ENCODE assay signal across 13 mouse cellular contexts in the genomic region with DNA sequence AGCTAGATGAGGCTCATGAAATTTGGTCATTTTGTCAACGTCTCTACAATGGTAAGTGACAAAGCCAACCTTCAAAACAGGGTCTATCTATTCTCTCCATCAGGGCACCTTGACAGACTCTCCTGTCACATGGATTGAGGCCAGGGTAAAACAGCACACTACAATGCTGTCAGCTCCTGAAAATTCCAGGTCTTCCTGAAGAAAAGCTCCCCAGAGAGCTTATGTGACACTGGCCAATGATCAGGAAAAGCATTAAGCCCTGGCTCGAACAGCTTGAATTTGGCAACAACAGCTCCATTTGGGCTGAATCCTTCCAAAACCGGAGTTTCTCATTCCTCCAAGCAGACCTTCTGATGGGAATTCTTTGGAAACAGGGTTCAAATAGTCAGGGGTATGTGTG. TPM values are rescaled to one million over a fixed set of nuclear protein-coding genes. Genes with fewer than 3 reads are reported as not detected.
"Had no signal": no experiment of that assay in that cellular context is flagged by ENCODE, and none has a peak within 500 bp of the region (broad histone marks: within the 10 kb centered on the region; RNA-seq: fewer than 3 reads in every experiment).

No protein-coding gene starts in this region.

- H3K27ac ChIP-seq: kidney, embryonic 15.5 days; limb, embryonic 13.5 days; liver, embryonic 14.5 days; midbrain, embryonic 13.5 days had no signal

- H3K9me3 ChIP-seq: kidney, embryonic 15.5 days; limb, embryonic 13.5 days; midbrain, embryonic 13.5 days had no signal

- H3K27me3 ChIP-seq: kidney, embryonic 15.5 days; limb, embryonic 13.5 days; midbrain, embryonic 13.5 days had no signal

- DNase-seq: kidney, postnatal 14 days; layer of hippocampus, postnatal 36 days; left cerebral cortex, postnatal 4 days; lung, adult 18-20 months; lung, postnatal 36 days; right cerebral cortex, postnatal 25 days; thymus, postnatal 36 days had no signal

- H3K4me1 ChIP-seq: kidney, embryonic 15.5 days; limb, embryonic 13.5 days; midbrain, embryonic 13.5 days had no signal

- H3K4me3 ChIP-seq: kidney, embryonic 15.5 days; limb, embryonic 13.5 days; midbrain, embryonic 13.5 days had no signal

- H3K9ac ChIP-seq: kidney, embryonic 15.5 days; limb, embryonic 13.5 days; liver, embryonic 14.5 days; midbrain, embryonic 13.5 days had no signal

- H3K4me2 ChIP-seq: kidney, embryonic 15.5 days; limb, embryonic 13.5 days; midbrain, embryonic 13.5 days had no signal

- ATAC-seq: midbrain, embryonic 13.5 days had no signal

- H3K36me3 ChIP-seq: kidney, embryonic 15.5 days; limb, embryonic 13.5 days; midbrain, embryonic 13.5 days had no signal

RNA-seq across cellular contexts. Expression of a gene that starts 37.8 kb away (rescaled TPM):
- total RNA-seq: megakaryocyte progenitor cell, adult 5-6 weeks had no signal
- polyA plus RNA-seq: liver, adult 2 months had no signal
